Comparison of ENCODE assay signal across 28 mouse cellular contexts in genomic region chr4:133319667-133320066, GRCm38 (mm10).
"Had no signal": no experiment of that assay in that cellular context is flagged by ENCODE, and none has a peak within 500 bp of the region (broad histone marks: within the 10 kb centered on the region; RNA-seq: fewer than 3 reads in every experiment).

No protein-coding gene starts in this region.

- DNase-seq: cerebellum, adult 8-10 months; cerebellum, adult 9-10 months; cerebellum, adult 9-11 months; cerebellum, postnatal 10 days; cerebellum, postnatal 14 days; cerebellum, postnatal 25 days; cerebellum, postnatal 36 days; embryo, embryonic 11 days; forebrain, postnatal 0 days; gastrocnemius, adult 2 months; gastrocnemius, postnatal 10 days; gastrocnemius, postnatal 14 days; gastrocnemius, postnatal 25 days; gastrocnemius, postnatal 36 days; heart, adult 11 months; heart, adult 18-20 months; heart, adult 2 months had no signal

- ATAC-seq: forebrain, embryonic 13.5 days; forebrain, embryonic 14.5 days; forebrain, embryonic 15.5 days; forebrain, embryonic 16.5 days; forebrain, postnatal 0 days had no signal

- H3K4me1 ChIP-seq: embryonic facial prominence, embryonic 10.5 days; embryonic facial prominence, embryonic 12.5 days; embryonic facial prominence, embryonic 15.5 days; forebrain, embryonic 10.5 days; forebrain, embryonic 12.5 days; forebrain, embryonic 13.5 days; forebrain, embryonic 15.5 days had no signal

- H3K27ac ChIP-seq: embryonic facial prominence, embryonic 10.5 days; embryonic facial prominence, embryonic 12.5 days; embryonic facial prominence, embryonic 13.5 days; embryonic facial prominence, embryonic 15.5 days; forebrain, embryonic 10.5 days; forebrain, embryonic 12.5 days; forebrain, embryonic 13.5 days; forebrain, embryonic 15.5 days; gastrocnemius, adult 2 months; heart, adult 2 months had no signal

- H3K27me3 ChIP-seq: embryonic facial prominence, embryonic 12.5 days; embryonic facial prominence, embryonic 13.5 days; embryonic facial prominence, embryonic 15.5 days; forebrain, embryonic 12.5 days; forebrain, embryonic 13.5 days; forebrain, embryonic 15.5 days had no signal

- H3K4me2 ChIP-seq: embryonic facial prominence, embryonic 12.5 days; embryonic facial prominence, embryonic 13.5 days; embryonic facial prominence, embryonic 15.5 days; forebrain, embryonic 12.5 days; forebrain, embryonic 13.5 days; forebrain, embryonic 15.5 days had no signal

- H3K4me3 ChIP-seq: embryonic facial prominence, embryonic 10.5 days; embryonic facial prominence, embryonic 12.5 days; embryonic facial prominence, embryonic 13.5 days; embryonic facial prominence, embryonic 15.5 days; erythroblast, embryonic 14.5 days; forebrain, embryonic 10.5 days; forebrain, embryonic 12.5 days; forebrain, embryonic 13.5 days; forebrain, embryonic 15.5 days; gastrocnemius, adult 2 months; heart, adult 2 months had no signal

- H3K9me3 ChIP-seq: embryonic facial prominence, embryonic 10.5 days; embryonic facial prominence, embryonic 12.5 days; embryonic facial prominence, embryonic 13.5 days; embryonic facial prominence, embryonic 15.5 days; forebrain, embryonic 10.5 days; forebrain, embryonic 12.5 days; forebrain, embryonic 13.5 days; forebrain, embryonic 15.5 days had no signal

- H3K9ac ChIP-seq: embryonic facial prominence, embryonic 12.5 days; embryonic facial prominence, embryonic 13.5 days; embryonic facial prominence, embryonic 15.5 days; forebrain, embryonic 12.5 days; forebrain, embryonic 13.5 days; forebrain, embryonic 15.5 days; forebrain, postnatal 0 days had no signal
